Mouse (Mus musculus): Measurements from ENCODE around the gene Gm28044.

- no peak for TF ChIP-seq MEF2A (IDR thresholded peaks at IDR 0.05; ENCODE audit: extremely low read depth, insufficient replicate concordance, low read depth, low read length, poor library complexity, severe bottlenecking)
- no peak for TF ChIP-seq POLR2A (IDR thresholded peaks at IDR 0.05; ENCODE audit: control insufficient read depth in 1 of 2, insufficient read depth in 1 of 2, low read depth in 1 of 2, low read length in 2 of 2, poor library complexity in 1 of 2)
- no peak for TF ChIP-seq MXI1 (IDR thresholded peaks at IDR 0.05; ENCODE audit: low read depth, low read length)
- no peak for TF ChIP-seq EP300 (IDR thresholded peaks at IDR 0.05; ENCODE audit: low read depth in 1 of 2, low read length in 2 of 2)
- no peak for TF ChIP-seq CTCF (IDR thresholded peaks at IDR 0.05 in 2 of 3, conservative IDR thresholded peaks at IDR 0.05 in 1 of 3; ENCODE audit: control insufficient read depth in 1 of 3, insufficient read depth in 1 of 3, low read depth in 2 of 3, low read length in 3 of 3, poor library complexity in 1 of 3, severe bottlenecking in 1 of 3)
- TF ChIP-seq HCFC1 (IDR thresholded peaks at IDR 0.05; ENCODE audit: low read depth, low read length), result no peak
- TF ChIP-seq E2F4 (IDR thresholded peaks at IDR 0.05; ENCODE audit: borderline replicate concordance, low read depth, low read length), result no peak
- TF ChIP-seq TCF12 (IDR thresholded peaks at IDR 0.05; ENCODE audit: low read depth, low read length), result no peak
- no peak for TF ChIP-seq MAX (IDR thresholded peaks at IDR 0.05; ENCODE audit: low read length)
- TF ChIP-seq NELFE (IDR thresholded peaks at IDR 0.05; ENCODE audit: low read depth, low read length), result no peak
- TF ChIP-seq ELF1 (IDR thresholded peaks at IDR 0.05; ENCODE audit: low read depth, low read length), result no peak
Observed at GRCm38 (mm10) chr13:67343422-67343821, 16.9 kb downstream of the Gm28044 start.

All from MEL (cell line).